Mouse (Mus musculus) central nervous system, embryonic 18 days (tissue): ENCODE data around the gene Abi1. TPM values are rescaled to one million over a fixed set of nuclear protein-coding genes. Genes with fewer than 3 reads are reported as not detected.

Experiments
- polyA plus RNA-seq: library from polyadenylated mRNA; depleted of rRNA; stranded (reverse); fragments of >200 nt; gene quantifications from 2 replicates; pipeline ENCODE4 v1.2.3, GENCODE M21; 2012; rRNA removed

Gene Abi1
- 93.8 and 102 TPM in 2 replicates for polyA plus RNA-seq

DNA sequence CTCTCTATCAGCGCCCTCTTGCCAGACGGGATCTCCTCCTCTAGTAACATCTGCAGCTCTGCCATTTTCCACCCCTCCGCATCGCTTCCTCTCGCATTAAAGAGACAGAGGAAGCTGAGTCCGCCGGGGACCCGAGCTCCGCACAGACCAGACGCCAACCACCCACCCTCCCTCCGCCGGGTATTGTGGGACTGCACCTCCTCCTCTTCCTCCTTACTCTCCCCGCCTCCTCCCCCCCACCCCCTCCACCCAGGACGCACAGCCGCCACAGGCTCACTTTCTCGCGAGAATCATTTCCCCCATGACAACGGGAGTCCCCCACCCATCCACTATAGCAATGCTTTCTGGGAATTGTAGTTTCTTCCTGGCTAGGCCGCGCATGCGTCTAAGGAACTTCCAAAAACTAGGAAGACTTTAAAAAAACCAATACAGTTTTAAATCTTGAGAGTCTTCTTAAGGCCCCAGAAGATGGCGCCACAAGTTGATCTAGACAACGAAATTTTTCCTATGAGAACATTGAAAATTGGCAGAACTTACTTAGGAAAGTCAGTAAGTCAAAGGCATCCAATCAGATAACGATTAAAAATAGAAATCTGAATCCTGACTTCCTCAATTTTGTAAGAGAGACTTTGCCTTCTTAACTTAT lies at the start of gene Abi1:
Abi1 (minus strand) TSS at position 241 of the 646 bp plus-strand sequence.

GRCm38 (mm10) chr2:23067552-23068369 lies 27.7 kb upstream of the Abi1 start, which contains the start of gene Acbd5:
Acbd5 (plus strand) TSS chr2:23068167.

DNA sequence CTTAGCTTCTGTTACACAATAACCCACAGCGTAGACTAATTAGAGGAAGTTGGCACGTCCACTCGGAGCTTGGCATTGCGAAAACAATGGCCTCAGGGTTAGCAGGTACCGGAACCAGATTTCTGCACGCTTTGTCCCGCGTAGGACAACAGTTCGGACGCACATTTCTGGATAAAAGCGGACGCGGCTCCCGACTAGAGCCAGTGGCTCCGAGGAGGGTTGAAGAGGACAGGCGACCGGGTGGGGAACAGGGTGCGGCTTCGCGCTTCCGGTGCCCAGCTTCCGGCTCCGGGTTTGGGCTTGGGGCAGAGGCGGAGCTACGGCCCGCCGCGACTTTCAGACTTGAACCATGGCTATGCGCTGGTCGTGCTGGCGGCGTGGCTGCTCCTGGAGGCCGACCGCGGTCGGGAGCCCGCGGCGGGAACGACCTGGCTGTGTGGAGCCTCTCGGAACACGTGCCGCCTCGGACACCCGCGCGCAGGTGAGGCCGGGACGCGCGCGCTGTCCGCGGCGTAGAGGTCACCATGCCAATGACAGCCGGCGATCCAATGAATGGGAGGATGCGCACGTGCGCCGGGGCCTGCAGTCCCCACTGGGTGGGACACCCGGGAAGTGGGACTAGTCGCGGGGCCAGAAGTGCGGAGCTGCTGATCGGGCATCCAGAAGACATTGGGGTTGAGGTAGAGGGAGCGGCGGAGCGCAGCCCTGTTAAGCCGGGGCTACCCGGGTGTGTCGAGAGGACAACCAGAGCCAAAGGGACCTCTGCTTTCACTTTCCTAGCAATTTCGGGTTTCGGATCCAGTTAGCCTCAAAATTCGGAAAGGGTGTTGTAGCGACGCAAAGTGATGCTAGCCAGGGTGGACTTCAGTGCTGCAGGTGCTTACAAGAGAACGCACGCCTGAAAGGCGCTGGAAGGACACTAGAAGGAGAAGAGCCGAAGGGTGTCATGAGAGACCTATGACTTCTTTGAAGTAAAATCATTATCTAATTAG lies 144.5 kb downstream of the Abi1 start, which contains the start of gene Pdss1:
Pdss1 (plus strand) TSS at position 241 of the 992 bp plus-strand sequence.

Other genes with a start within 250 kb of the Abi1 start
- gene Pdss1, start 144.7 kb downstream of the Abi1 start, polyA plus RNA-seq = 31.8 and 32.3 TPM in 2 replicates
- gene Acbd5, start 27.9 kb upstream of the Abi1 start, polyA plus RNA-seq = 34.2 and 35.4 TPM in 2 replicates
- gene Mastl, start 115.8 kb upstream of the Abi1 start, polyA plus RNA-seq = 1.3 and 1.6 TPM in 2 replicates
- 38.7 and 41.8 TPM in 2 replicates for gene Yme1l1, start 116.1 kb upstream of the Abi1 start, polyA plus RNA-seq
- 0.18 and 0.19 TPM in 2 replicates for gene 4931423N10Rik, start 167.2 kb upstream of the Abi1 start, polyA plus RNA-seq